Mouse (Mus musculus) kidney, adult 2 months (tissue): ENCODE data around the gene Cox7a2l. TPM values are rescaled to one million over a fixed set of nuclear protein-coding genes. Genes with fewer than 3 reads are reported as not detected.

ENCODE experiments used
- DNase-seq: peaks from one replicate; pipeline ENCODE4 v3.0.0; 2021
- H3K27ac ChIP-seq: fragments of 200-500 bp; 2 replicates; pipeline ENCODE4 v1.5.1; 2012; ENCODE audit warnings: low read depth, low read length, control low read depth, inconsistent platforms; ENCODE audit not compliant: insufficient read depth
- H3K27me3 ChIP-seq: fragments of 200-500 bp; replicated peaks from 2 replicates; pipeline ENCODE4 v1.6.1; 2012; ENCODE audit warnings: mild to moderate bottlenecking, moderate library complexity, low read length, inconsistent platforms; ENCODE audit not compliant: control insufficient read depth, insufficient read depth
- H3K36me3 ChIP-seq: fragments of 200-500 bp; 2 replicates; pipeline ENCODE4 v1.6.1; 2012; ENCODE audit warnings: mild to moderate bottlenecking, moderate library complexity, low read length, inconsistent platforms; ENCODE audit not compliant: control insufficient read depth, insufficient read depth
- H3K4me1 ChIP-seq: fragments of 200-500 bp; 2 replicates; pipeline ENCODE4 v1.6.1; 2011; ENCODE audit warnings: low read length; ENCODE audit not compliant: control insufficient read depth, insufficient read depth
- H3K4me3 ChIP-seq: fragments of 200-500 bp; 2 replicates; pipeline ENCODE4 v1.5.1; 2011; ENCODE audit warnings: mild to moderate bottlenecking, low read depth, low read length, control low read depth; ENCODE audit not compliant: insufficient read depth
- CTCF ChIP-seq: fragments of 200-500 bp; conservative IDR thresholded peaks from 2 replicates; pipeline ENCODE4 v1.5.1; 2011; ENCODE audit warnings: low read depth, mild to moderate bottlenecking, control low read depth, low read length, moderate library complexity, mixed read lengths; ENCODE audit not compliant: insufficient read depth, insufficient read length
- POLR2A ChIP-seq: fragments of 200-500 bp; IDR thresholded peaks from one replicate; pipeline ENCODE4 v1.6.1; 2011; ENCODE audit warnings: low read depth, low read length, control low read depth
- WGBS: fragments of 180-500 bp; shearing (Covaris S2); methylation state at CpG from one replicate; pipeline ENCODE4 v1.1.7; 2018; 5-methylcytosine and 5-hydroxymethylcytosine counted together
- polyA plus RNA-seq: library from polyadenylated mRNA; depleted of rRNA; stranded (reverse); fragments of >200 nt; gene quantifications from 2 replicates; pipeline ENCODE4 v1.2.3, GENCODE M21; 2012

The Cox7a2l gene
- polyA plus RNA-seq, 1 experiment = 201 TPM

DNA sequence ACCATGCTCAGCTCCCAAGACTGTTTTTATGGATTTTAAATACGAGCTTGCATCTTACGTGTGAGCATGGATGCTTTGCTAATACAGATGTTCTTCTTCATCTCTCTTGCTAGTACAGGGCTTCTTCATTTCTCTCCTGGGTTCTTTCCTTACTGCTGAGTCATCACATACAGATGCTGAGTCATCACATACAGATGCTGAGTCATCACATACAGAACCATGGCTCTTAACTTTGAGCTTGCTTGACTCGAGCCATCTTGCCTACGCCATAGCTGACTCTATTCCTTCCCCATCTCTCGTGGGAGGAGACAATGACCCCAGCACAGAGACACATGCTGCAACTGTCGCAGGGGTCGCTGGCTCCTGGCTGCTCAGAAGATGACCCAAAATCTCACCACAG lies 37.9 kb upstream of the Cox7a2l start:
- no peak overlapping the region for H3K4me3 ChIP-seq
- WGBS = 86% methylated on average over 7 of the region's 7 CpGs
- H3K4me1 ChIP-seq = no peaks in the 10 kb centered on the region
- TF ChIP-seq CTCF (no peak), POLR2A (no peak)
- DNase-seq = no peak
- H3K36me3 ChIP-seq = no peaks in the 10 kb centered on the region
- no peaks in the 10 kb centered on the region for H3K27me3 ChIP-seq
- no peak overlapping the region for H3K27ac ChIP-seq

DNA sequence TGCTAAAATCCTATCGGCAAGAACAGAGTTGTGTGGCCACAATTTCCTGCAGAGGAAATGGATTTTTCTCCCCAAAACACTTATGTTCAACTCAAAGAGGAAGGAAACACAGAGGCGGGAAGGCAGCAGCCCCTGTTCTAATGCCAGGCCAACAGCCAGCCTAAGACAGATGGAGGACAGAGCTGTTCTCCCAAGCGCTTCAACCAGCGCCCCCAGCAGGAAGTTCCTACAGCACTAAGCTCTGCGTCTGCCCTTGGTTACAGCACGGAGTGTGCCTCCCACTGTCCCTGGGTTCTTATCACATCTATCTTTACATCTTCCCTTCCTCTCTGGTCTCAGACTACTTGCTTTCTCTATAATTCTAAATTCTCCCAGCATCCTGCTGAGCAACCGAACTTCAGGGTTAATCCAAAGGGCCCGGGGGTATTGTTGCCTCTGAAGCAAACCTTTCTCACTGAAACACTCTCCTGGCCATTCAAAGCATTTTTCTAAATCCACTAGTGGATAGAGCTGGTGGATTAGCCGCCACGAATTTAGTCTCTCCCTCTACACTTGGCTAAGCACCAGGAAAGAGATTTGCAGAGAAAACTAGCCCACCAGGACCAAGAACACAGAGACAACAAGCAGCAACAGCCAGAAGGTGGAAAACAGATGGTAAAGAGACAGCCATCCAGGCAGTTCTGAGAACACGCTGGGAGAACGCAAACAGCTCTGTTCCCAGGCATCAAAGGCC lies 31.5 kb upstream of the Cox7a2l start:
- H3K4me1 ChIP-seq = no peaks in the 10 kb centered on the region
- no peak overlapping the region for H3K4me3 ChIP-seq
- WGBS = 64% methylated on average over 12 of the region's 12 CpGs
- no peaks in the 10 kb centered on the region for H3K36me3 ChIP-seq
- H3K27me3 ChIP-seq = no peaks in the 10 kb centered on the region
- no peak for DNase-seq
- TF ChIP-seq POLR2A (no peak), CTCF (no peak)
- H3K27ac ChIP-seq = no peak overlapping the region

DNA sequence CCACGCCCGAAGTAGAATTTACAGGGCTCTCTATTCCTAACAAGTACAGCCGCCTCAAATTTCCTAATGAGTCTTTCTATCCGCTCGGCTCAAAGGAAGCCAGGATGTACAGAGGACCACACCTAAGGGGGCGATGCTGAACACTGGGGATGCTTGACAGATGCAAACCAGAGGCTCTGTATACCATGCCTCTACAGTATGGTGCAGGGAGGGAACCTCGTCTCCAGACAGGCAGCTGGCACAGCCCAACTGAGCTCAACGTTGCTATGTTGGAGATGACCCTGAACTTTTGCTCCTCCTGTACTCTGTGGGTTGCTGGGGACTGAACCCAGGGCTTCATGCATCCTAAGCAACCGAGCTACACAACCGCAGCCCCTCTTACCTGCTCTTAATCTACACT lies 30.0 kb upstream of the Cox7a2l start:
- Histone ChIP-seq H3K4me1 (no peaks in the 10 kb centered on the region), H3K4me3 (no peak overlapping the region), H3K27me3 (no peaks in the 10 kb centered on the region), H3K36me3 (no peaks in the 10 kb centered on the region), H3K27ac (no peak overlapping the region)
- TF ChIP-seq CTCF (no peak), POLR2A (no peak)
- DNase-seq = no peak
- WGBS = 82% methylated on average over 10 of the region's 10 CpGs

DNA sequence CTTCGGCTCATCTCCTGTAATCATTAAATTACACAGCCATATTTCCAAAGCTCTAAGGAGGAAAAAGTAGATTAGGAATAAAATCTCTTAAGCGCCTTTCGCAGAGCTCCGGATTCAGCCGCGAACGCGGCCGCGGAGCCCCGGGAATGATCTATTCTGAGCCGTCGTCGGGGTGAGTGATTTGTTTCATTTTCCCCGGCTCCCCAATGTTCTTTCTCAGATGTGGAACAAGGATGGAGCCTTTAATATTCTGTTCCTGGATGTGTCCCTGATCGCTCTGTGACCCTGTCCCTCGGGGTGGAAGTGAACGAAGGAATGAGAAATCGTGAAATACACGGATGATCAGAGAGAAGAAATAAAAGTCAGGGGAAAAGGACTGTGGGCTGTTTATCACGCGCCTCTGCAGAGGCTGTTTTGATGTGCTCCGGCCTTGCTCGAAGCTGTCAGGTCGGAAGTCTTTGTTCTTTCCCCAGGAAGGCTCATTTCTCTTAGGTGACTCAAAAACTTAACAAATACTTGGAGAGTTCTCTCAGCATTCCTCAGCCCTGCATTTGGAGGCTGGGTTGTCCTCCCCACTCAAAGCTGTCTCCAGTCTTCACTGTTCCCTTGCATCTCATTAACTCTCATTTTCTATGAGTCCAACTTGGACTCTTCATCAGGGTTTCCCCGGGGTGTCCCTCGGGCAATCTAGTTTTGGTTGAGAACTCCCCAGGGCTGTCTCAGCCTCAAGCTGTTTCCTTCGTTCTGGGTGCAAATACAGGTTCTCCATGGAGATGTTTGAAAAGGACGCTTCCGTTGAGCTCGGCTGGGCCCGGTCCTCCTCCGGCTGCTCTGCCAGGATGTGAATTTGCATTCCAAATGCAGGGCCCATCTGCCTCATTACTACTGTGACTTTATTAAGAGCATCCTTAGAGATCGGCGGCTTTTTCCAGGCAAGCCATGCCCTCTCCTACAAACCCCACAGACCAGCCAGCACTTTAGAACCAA lies 28.9 kb upstream of the Cox7a2l start:
- H3K27me3 ChIP-seq = no peaks in the 10 kb centered on the region
- no peaks in the 10 kb centered on the region for H3K36me3 ChIP-seq
- no peak overlapping the region for H3K27ac ChIP-seq
- 27% methylated on average over 35 of the region's 35 CpGs for WGBS
- peak overlapping the region; percentile 32 for H3K4me3 ChIP-seq
- H3K4me1 ChIP-seq = no peaks in the 10 kb centered on the region
- TF ChIP-seq POLR2A (no peak), CTCF (no peak)
- DNase-seq = no peak

- TF ChIP-seq POLR2A = no peak
- TF ChIP-seq CTCF = no peak
- H3K4me3 ChIP-seq = no peak overlapping the region
Observed at GRCm38 (mm10) chr17:83545259-83545658, 28.1 kb upstream of the Cox7a2l start.

DNA sequence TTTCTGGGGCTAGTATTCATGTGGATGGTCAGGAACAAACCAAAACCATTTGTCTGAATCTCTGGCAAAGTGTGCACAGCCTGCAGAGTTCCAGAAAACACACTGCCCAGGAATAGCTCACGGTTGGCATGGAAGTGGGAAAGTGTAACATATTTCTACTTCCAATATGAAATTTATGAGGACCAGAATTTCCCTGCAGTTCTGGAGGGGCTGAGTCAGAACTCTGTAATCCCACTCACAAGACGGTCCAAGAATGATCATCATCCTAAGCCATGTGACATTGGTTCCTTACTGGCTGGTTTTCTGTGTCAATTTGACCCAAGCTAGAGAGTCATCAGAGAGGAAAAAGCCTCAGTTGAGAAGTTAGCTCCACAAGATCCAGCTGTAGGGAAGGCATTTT lies 25.3 kb upstream of the Cox7a2l start:
- Histone ChIP-seq H3K4me3 (no peak overlapping the region), H3K4me1 (peaks cover 3% of the 10 kb centered on the region; the same call in 1 of the 2 replicates), H3K27ac (no peak overlapping the region), H3K27me3 (no peaks in the 10 kb centered on the region), H3K36me3 (no peaks in the 10 kb centered on the region)
- DNase-seq = no peak
- TF ChIP-seq CTCF = no peak
- no peak for TF ChIP-seq POLR2A
- 85% methylated on average over 2 of the region's 2 CpGs for WGBS

More at GRCm38 (mm10) chr17:83545259-83545658, 28.1 kb upstream of the Cox7a2l start:
- Histone ChIP-seq H3K27ac (no peak overlapping the region), H3K4me1 (no peaks in the 10 kb centered on the region), H3K27me3 (no peaks in the 10 kb centered on the region), H3K36me3 (no peaks in the 10 kb centered on the region)
- 90% methylated on average over 6 of the region's 6 CpGs for WGBS
- no peak for DNase-seq
